Mouse (Mus musculus) myocyte (in vitro differentiated cells): ENCODE measurements around the gene Olfr624. TPM values are rescaled to one million over a fixed set of nuclear protein-coding genes. Genes with fewer than 3 reads are reported as not detected.

Source experiments
- H3K27me3 ChIP-seq: one replicate; pipeline ENCODE4 v1.6.1; 2011; ENCODE audit not compliant: control insufficient read depth, insufficient read depth, insufficient read length
- H3K36me3 ChIP-seq: one replicate; pipeline ENCODE4 v1.6.1; 2011; ENCODE audit not compliant: control insufficient read depth, insufficient read depth
- H3K4me2 ChIP-seq: one replicate; pipeline ENCODE4 v1.6.1; 2011; ENCODE audit warnings: low read depth, control low read depth
- H3K4me3 ChIP-seq: one replicate; pipeline ENCODE4 v1.5.1; 2011; ENCODE audit warnings: mild to moderate bottlenecking, control low read depth, moderate library complexity
- H3K79me2 ChIP-seq: one replicate; pipeline ENCODE4 v1.6.1; 2011; ENCODE audit not compliant: control insufficient read depth, insufficient read depth
- H3ac ChIP-seq: one replicate; pipeline ENCODE4 v1.6.1; 2011; ENCODE audit not compliant: control insufficient read depth, insufficient read length
- CEBPB ChIP-seq: IDR thresholded peaks from 2 replicates; pipeline ENCODE4 v1.6.1; 2011; ENCODE audit warnings: mild to moderate bottlenecking, moderate library complexity; ENCODE audit not compliant: poor library complexity, insufficient read depth, severe bottlenecking
- E2F4 ChIP-seq: IDR thresholded peaks from one replicate; pipeline ENCODE4 v1.6.1; 2011; ENCODE audit warnings: mild to moderate bottlenecking, control low read depth, moderate library complexity; ENCODE audit not compliant: insufficient read depth
- MAX ChIP-seq: IDR thresholded peaks from one replicate; pipeline ENCODE4 v1.6.1; 2011; ENCODE audit warnings: low read depth, mild to moderate bottlenecking, control low read depth
- MYOD1 ChIP-seq, 3 experiments: IDR thresholded peaks; one replicate each; pipeline ENCODE4 v1.6.1; 2011; ENCODE audit warnings: control low read depth in 2 of 3, low read depth in 2 of 3, mild to moderate bottlenecking in 2 of 3, moderate library complexity in 1 of 3; ENCODE audit not compliant: insufficient read length in 2 of 3, control insufficient read depth in 1 of 3
- MYOG ChIP-seq, 3 experiments: IDR thresholded peaks; one replicate each; pipeline ENCODE4 v1.6.1; 2011; ENCODE audit warnings: control low read depth in 2 of 3, low read depth in 2 of 3, mild to moderate bottlenecking in 2 of 3; ENCODE audit not compliant: insufficient read length in 2 of 3, control insufficient read depth in 1 of 3, insufficient read depth in 1 of 3
- POLR2A ChIP-seq: IDR thresholded peaks from one replicate; pipeline ENCODE4 v1.6.1; 2011; ENCODE audit warnings: low read depth, mild to moderate bottlenecking, control low read depth, moderate library complexity; ENCODE audit not compliant: insufficient read length
- POLR2AphosphoS2 ChIP-seq: IDR thresholded peaks from one replicate; pipeline ENCODE4 v1.6.1; 2011; ENCODE audit warnings: low read depth, control low read depth; ENCODE audit not compliant: insufficient read length
- REST ChIP-seq: IDR thresholded peaks from one replicate; pipeline ENCODE4 v1.6.1; 2011; ENCODE audit warnings: mild to moderate bottlenecking, control low read depth, moderate library complexity; ENCODE audit not compliant: insufficient read depth, insufficient read length
- SRF ChIP-seq: IDR thresholded peaks from one replicate; pipeline ENCODE4 v1.6.1; 2011; ENCODE audit warnings: low read depth; ENCODE audit not compliant: control insufficient read depth, insufficient read length
- TCF12 ChIP-seq: IDR thresholded peaks from one replicate; pipeline ENCODE4 v1.6.1; 2011; ENCODE audit warnings: mild to moderate bottlenecking, control low read depth; ENCODE audit not compliant: poor library complexity, insufficient read depth, severe bottlenecking
- TCF3 ChIP-seq: IDR thresholded peaks from one replicate; pipeline ENCODE4 v1.6.1; 2011; ENCODE audit warnings: low read depth, control low read depth; ENCODE audit not compliant: insufficient read length
- USF1 ChIP-seq: IDR thresholded peaks from one replicate; pipeline ENCODE4 v1.6.1; 2011; ENCODE audit warnings: low read depth, mild to moderate bottlenecking, control low read depth, moderate library complexity
- polyA plus RNA-seq: library from polyadenylated mRNA; unstranded; fragments of >200 nt; fragmentation: generic; extraction: Trizol; gene quantifications from one replicate; pipeline ENCODE4 v1.2.1, GENCODE M21; 2012; ENCODE audit warnings: missing spikeins

Olfr624 gene
- polyA plus RNA-seq, 1 experiment: not detected

GRCm38 (mm10) chr7:103682420-103682819 is 11.4 kb upstream of the Olfr624 start, which contains the start of gene Olfr625-ps1:
Olfr625-ps1 (plus strand) TSS chr7:103682720.
- Histone ChIP-seq H3K4me3 (no peak within 1 kb of the TSS), H3K79me2 (no peaks in the 10 kb centered on the region), H3K4me2 (no peak within 1 kb of the TSS), H3K27me3 (no peaks in the 10 kb centered on the region), H3ac (no peak within 1 kb of the TSS), H3K36me3 (no peaks in the 10 kb centered on the region)
- TF ChIP-seq E2F4 (no peak), MAX (no peak), CEBPB (no peak), REST (no peak), TCF12 (no peak), TCF3 (no peak), POLR2AphosphoS2 (no peak), POLR2A (no peak), USF1 (no peak), MYOD1 (IDR thresholded peaks at IDR 0.05; ENCODE audit: control insufficient read depth in 1 of 3, insufficient read length in 2 of 3, low read depth in 2 of 3) (no peak), MYOG (IDR thresholded peaks at IDR 0.05; ENCODE audit: control insufficient read depth in 1 of 3, insufficient read depth in 1 of 3, insufficient read length in 2 of 3, low read depth in 2 of 3) (no peak), SRF (no peak)

DNA sequence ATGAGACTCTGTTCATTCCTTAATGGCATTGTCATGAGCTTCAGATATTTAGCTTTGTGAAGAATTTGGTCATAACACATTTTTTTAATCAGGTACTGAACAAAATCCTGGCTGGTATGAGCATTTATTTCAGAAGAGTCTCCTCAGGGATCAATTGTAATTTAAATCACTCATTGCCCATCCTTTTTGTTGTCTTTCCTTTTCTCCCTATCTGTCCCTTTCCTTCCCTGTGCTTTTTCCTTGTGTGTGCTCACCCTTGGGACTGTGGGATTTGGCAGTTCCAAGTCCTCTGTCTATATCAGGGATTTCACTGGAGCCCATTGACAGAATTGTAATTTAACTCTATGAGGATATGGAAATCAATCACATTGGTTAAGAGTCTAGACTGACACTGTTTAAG is 7.4 kb downstream of the Olfr624 start, which contains the start of gene Olfr623:
Olfr623 (minus strand) TSS at position 101 of the 400 bp plus-strand sequence.
- Histone ChIP-seq H3K4me2 (no peak within 1 kb of the TSS), H3K27me3 (no peaks in the 10 kb centered on the region), H3ac (no peak within 1 kb of the TSS), H3K36me3 (no peaks in the 10 kb centered on the region), H3K4me3 (no peak within 1 kb of the TSS), H3K79me2 (no peaks in the 10 kb centered on the region)
- TF ChIP-seq MAX (no peak), USF1 (no peak), CEBPB (no peak), POLR2AphosphoS2 (no peak), POLR2A (no peak), TCF3 (no peak), MYOD1 (IDR thresholded peaks at IDR 0.05; ENCODE audit: control insufficient read depth in 1 of 3, insufficient read length in 2 of 3, low read depth in 2 of 3) (no peak), REST (no peak), SRF (no peak), E2F4 (no peak), TCF12 (no peak), MYOG (IDR thresholded peaks at IDR 0.05; ENCODE audit: control insufficient read depth in 1 of 3, insufficient read depth in 1 of 3, insufficient read length in 2 of 3, low read depth in 2 of 3) (no peak)

GRCm38 (mm10) chr7:103644070-103644469 is 26.9 kb downstream of the Olfr624 start:
- Histone ChIP-seq H3ac (no peak overlapping the region), H3K4me3 (no peak overlapping the region), H3K36me3 (no peaks in the 10 kb centered on the region), H3K27me3 (no peaks in the 10 kb centered on the region), H3K4me2 (no peak overlapping the region), H3K79me2 (no peaks in the 10 kb centered on the region)
- TF ChIP-seq POLR2A (no peak), MYOD1 (IDR thresholded peaks at IDR 0.05; ENCODE audit: control insufficient read depth in 1 of 3, insufficient read length in 2 of 3, low read depth in 2 of 3) (no peak), TCF12 (no peak), SRF (no peak), E2F4 (no peak), MYOG (IDR thresholded peaks at IDR 0.05; ENCODE audit: control insufficient read depth in 1 of 3, insufficient read depth in 1 of 3, insufficient read length in 2 of 3, low read depth in 2 of 3) (no peak), MAX (no peak), USF1 (no peak), TCF3 (no peak), POLR2AphosphoS2 (no peak), REST (no peak)

DNA sequence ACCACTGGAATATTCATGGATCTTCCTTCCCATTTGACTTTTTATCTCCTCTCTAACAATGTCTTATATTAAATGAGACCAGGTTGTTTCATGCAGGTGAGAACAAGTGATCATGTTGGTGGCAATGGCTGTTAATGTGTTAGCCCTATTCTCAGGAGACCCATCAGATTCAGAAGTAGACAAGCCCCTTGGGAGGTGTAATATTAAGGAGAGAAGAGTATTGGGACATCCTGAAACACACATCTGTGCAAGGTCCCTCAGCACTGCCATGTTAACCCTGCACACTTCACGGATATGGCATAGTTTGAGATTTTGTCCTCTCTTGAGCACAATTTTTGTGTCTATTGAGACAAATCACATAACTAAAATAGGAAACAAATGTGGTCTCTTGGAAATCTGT is 28.4 kb downstream of the Olfr624 start, which contains the start of gene Olfr622:
Olfr622 (minus strand) TSS at position 101 of the 400 bp plus-strand sequence.
- no peaks in the 10 kb centered on the region for H3K36me3 ChIP-seq
- H3K4me3 ChIP-seq: no peak within 1 kb of the TSS
- no peak within 1 kb of the TSS for H3ac ChIP-seq
- no peak for TF ChIP-seq POLR2A
- TF ChIP-seq MAX: no peak
- TF ChIP-seq MYOD1 (IDR thresholded peaks at IDR 0.05; ENCODE audit: control insufficient read depth in 1 of 3, insufficient read length in 2 of 3, low read depth in 2 of 3): no peak
- TF ChIP-seq SRF: no peak
- no peak for TF ChIP-seq CEBPB
- TF ChIP-seq TCF12: no peak
- no peak for TF ChIP-seq E2F4
- TF ChIP-seq MYOG (IDR thresholded peaks at IDR 0.05; ENCODE audit: control insufficient read depth in 1 of 3, insufficient read depth in 1 of 3, insufficient read length in 2 of 3, low read depth in 2 of 3): no peak
- no peak for TF ChIP-seq REST
- TF ChIP-seq USF1: no peak
- H3K27me3 ChIP-seq: no peaks in the 10 kb centered on the region
- no peaks in the 10 kb centered on the region for H3K79me2 ChIP-seq
- H3K4me2 ChIP-seq: no peak within 1 kb of the TSS

DNA sequence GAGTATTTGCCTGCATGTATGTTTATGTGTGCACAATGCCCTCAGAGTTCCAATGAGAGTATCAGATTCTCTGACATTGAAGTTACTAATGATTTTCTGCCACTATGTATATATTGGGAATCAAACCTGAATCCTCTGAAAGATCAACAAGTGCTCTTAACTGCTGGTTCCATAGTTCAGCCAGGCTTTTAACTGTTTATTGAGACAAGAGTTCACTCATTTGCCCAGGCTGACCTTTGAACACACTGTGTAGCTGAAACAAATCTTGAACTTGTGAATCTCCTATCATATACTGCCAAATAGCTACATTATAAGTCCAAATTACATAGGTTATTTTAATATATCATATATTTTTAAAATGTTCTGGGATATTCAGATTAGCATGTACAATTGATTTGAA is 34.2 kb downstream of the Olfr624 start:
- no peaks in the 10 kb centered on the region for H3K79me2 ChIP-seq
- H3K4me3 ChIP-seq: no peak overlapping the region
- no peak overlapping the region for H3K4me2 ChIP-seq
- no peaks in the 10 kb centered on the region for H3K27me3 ChIP-seq
- H3K36me3 ChIP-seq: no peaks in the 10 kb centered on the region
- TF ChIP-seq MAX (no peak), POLR2AphosphoS2 (no peak), E2F4 (no peak), REST (no peak), TCF12 (no peak), SRF (no peak)
- H3ac ChIP-seq: no peak overlapping the region

Other genes with a start within 250 kb of the Olfr624 start
- not detected for gene Olfr605, start 225.8 kb downstream of the Olfr624 start, polyA plus RNA-seq
- not detected for gene Olfr606, start 222.1 kb downstream of the Olfr624 start, polyA plus RNA-seq
- not detected for gene Olfr607, start 207.0 kb downstream of the Olfr624 start, polyA plus RNA-seq
- not detected for gene Olfr608, start 201.3 kb downstream of the Olfr624 start, polyA plus RNA-seq
- gene Olfr609, start 173.1 kb downstream of the Olfr624 start, polyA plus RNA-seq: not detected
- gene Olfr610, start 159.1 kb downstream of the Olfr624 start, polyA plus RNA-seq: not detected
- not detected for gene Olfr611, start 150.3 kb downstream of the Olfr624 start, polyA plus RNA-seq
- not detected for gene Olfr612, start 128.5 kb downstream of the Olfr624 start, polyA plus RNA-seq
- not detected for gene Olfr613, start 123.1 kb downstream of the Olfr624 start, polyA plus RNA-seq
- not detected for gene Olfr615, start 115.1 kb downstream of the Olfr624 start, polyA plus RNA-seq
- not detected for gene Olfr616, start 102.0 kb downstream of the Olfr624 start, polyA plus RNA-seq
- not detected for gene Olfr617, start 98.1 kb downstream of the Olfr624 start, polyA plus RNA-seq
- not detected for gene Olfr618, start 81.1 kb downstream of the Olfr624 start, polyA plus RNA-seq
- gene Olfr619, start 70.6 kb downstream of the Olfr624 start, polyA plus RNA-seq: not detected
- gene Olfr620, start 58.7 kb downstream of the Olfr624 start, polyA plus RNA-seq: not detected
- not detected for gene Olfr622, start 28.5 kb downstream of the Olfr624 start, polyA plus RNA-seq
- gene Olfr623, start 7.5 kb downstream of the Olfr624 start, polyA plus RNA-seq: not detected
- not detected for gene Olfr625-ps1, start 11.5 kb upstream of the Olfr624 start, polyA plus RNA-seq
- not detected for gene Olfr243, start 43.5 kb upstream of the Olfr624 start, polyA plus RNA-seq
- not detected for gene Olfr628, start 59.2 kb upstream of the Olfr624 start, polyA plus RNA-seq
- gene Olfr629, start 73.8 kb upstream of the Olfr624 start, polyA plus RNA-seq: not detected
- not detected for gene Olfr630, start 86.1 kb upstream of the Olfr624 start, polyA plus RNA-seq
- gene Olfr69, start 100.4 kb upstream of the Olfr624 start, polyA plus RNA-seq: not detected
- not detected for gene Olfr68, start 108.5 kb upstream of the Olfr624 start, polyA plus RNA-seq
- gene Olfr67, start 120.6 kb upstream of the Olfr624 start, polyA plus RNA-seq: not detected
- not detected for gene Hbb-bt, start 142.8 kb upstream of the Olfr624 start, polyA plus RNA-seq
- not detected for gene Hbb-bs, start 156.9 kb upstream of the Olfr624 start, polyA plus RNA-seq
- gene Hbb-bh2, start 169.3 kb upstream of the Olfr624 start, polyA plus RNA-seq: not detected
- gene Hbb-bh1, start 172.0 kb upstream of the Olfr624 start, polyA plus RNA-seq: not detected
- gene Hbb-y, start 182.0 kb upstream of the Olfr624 start, polyA plus RNA-seq: not detected
- not detected for gene Olfr66, start 215.1 kb upstream of the Olfr624 start, polyA plus RNA-seq
- gene Olfr64, start 223.3 kb upstream of the Olfr624 start, polyA plus RNA-seq: not detected
- gene Olfr65, start 232.3 kb upstream of the Olfr624 start, polyA plus RNA-seq: not detected